Mouse (Mus musculus) heart, postnatal 36 days (tissue): ENCODE data around the gene Gm10134. TPM values are rescaled to one million over a fixed set of nuclear protein-coding genes. Genes with fewer than 3 reads are reported as not detected.

Experiments used
- DNase-seq, 2 experiments: peaks; one replicate each; pipeline ENCODE4 v3.0.0; 2021 to 2022
- intact Hi-C: fragments of 180-260 bp; cut with DNase I; formaldehyde crosslinking; loops from one replicate; pipeline ENCODE4 v1.15.1; 2025
- total RNA-seq, 2 experiments: library from RNA; stranded (reverse); gene quantifications; 2 replicates each; pipeline ENCODE4 v1.2.3; 2021

The Gm10134 gene
- total RNA-seq, 2 experiments from 2014 or later = 0.84 to 1.3 TPM

DNA sequence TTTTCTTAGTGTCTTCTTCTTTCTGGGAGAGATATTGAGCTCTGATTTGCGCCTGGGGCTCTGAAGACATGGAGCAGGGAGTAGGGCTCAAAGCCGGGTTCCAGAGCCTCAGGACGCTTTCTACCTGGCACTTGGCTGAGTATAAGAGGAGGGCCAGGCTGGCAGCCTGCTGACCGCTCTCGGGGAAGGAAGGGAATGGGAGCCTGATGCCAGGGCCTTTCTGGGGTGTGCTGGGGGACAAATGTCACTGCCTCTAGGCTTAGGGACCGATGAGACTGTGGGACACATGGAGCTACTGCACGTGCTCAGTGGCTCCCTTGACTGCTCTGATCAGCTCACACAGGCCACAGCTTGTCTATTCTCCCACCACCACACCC lies 22.4 kb downstream of the Gm10134 start:
- intact Hi-C loops = no loop called here
- no peak for DNase-seq

DNA sequence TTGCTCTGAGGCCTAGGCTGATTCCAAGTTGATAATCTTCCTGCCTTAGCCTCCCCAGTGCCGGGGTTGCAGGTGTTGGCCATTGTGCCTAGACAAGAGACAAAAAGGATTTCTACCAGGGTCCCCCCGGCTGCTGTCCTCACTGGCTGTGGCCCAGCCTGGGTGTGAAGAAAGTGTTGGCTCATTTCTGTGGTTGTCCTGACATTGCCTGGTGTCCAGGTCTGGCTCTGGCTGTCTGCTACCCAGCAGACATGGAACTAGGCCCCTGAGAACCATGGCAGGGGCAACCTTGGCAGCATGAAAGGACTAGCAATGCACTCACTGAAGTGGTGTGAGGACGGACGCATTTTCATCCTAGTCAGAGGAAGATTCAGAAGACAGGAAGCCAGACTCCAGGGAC lies 24.0 kb downstream of the Gm10134 start:
- DNase-seq = no peak
- intact Hi-C loops = no loop called here

DNA sequence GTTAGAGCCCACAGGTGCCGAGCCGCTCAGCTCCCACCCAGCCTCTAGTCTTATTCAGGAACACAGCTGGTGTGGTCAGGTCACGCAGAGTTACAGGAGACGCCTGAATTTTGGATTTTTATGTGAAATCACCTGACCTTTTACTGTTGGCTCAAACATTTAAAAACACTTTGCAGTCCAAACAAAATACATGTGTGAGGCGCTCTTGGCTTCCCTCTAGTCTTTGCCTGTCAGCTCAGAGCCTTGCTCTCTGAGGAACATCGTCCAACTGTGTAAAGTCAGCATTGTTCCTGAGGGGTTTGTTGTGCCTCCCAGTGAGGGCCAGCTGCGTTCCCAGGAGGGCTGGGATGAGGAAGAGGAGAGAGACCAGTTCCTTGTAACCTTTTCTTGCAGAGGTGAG lies 24.4 kb downstream of the Gm10134 start:
- peak in 1 of 2 experiments; percentile 28 for DNase-seq
- intact Hi-C loops = no loop called here

DNA sequence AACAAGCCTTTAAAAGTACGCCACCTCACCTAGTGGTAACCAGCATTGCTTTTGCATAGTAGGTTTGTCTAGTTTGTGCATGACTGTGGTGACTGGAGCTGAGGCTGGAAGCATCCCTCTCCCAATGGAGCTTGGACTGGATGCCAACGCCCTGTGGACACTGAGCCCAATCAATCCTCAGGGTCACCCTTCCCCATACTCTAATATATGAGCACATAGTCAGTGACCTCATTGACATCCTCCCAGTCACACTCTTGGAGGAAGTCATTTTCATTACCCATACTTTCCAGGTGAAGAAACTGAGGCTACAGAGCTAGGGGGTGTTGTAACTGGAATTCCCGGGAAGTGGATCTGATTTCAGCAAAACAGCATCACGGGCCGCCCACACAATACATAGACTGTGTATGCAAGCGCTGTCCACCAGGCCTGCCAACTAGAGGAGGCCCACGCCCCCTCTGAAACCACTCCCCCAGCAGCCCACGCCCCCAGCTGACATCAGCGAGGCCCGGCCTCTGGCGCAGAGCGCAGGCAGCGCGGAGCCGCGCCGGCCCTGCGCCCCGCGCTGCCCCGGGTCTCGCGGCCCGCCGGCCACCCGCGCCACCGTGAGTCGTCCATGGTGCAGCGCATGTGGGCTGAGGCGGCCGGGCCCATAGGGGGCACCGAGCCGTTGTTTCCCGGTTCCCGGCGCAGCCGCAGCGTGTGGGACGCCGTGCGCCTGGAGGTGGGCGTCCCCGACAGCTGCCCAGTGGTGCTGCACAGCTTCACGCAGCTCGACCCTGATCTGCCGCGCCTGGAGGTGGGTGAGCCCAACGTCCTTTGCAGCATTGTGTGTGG lies 27.3 kb downstream of the Gm10134 start:
- intact Hi-C loops = no loop called here
- DNase-seq = peak; percentile 89 to 91

DNA sequence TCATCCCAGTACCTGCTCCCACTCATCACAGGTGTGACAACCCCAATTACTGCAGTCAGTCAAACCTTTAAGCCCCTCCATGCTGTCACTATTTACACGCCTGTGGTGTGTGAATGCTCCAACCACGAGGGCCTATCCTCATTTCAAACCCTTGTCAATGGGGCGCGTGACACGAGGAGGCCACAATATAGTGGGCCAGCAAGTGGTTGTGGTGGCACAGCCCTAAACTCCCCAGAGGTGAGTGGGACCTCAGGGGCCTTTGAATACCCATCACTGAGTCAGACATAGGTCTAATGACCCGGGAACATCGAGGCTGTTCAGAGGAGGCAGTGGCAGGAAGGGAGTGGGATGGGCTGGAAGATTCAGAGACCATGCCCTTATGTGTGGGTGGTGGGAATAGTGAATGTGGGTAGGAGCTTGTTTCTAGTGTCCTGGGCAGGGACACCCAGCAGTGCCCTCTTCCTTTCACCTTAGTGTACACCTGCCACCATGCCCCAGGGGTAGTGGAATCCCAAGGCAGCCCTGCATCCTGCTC lies 28.1 kb downstream of the Gm10134 start:
- intact Hi-C loops = no loop called here
- DNase-seq = no peak

DNA sequence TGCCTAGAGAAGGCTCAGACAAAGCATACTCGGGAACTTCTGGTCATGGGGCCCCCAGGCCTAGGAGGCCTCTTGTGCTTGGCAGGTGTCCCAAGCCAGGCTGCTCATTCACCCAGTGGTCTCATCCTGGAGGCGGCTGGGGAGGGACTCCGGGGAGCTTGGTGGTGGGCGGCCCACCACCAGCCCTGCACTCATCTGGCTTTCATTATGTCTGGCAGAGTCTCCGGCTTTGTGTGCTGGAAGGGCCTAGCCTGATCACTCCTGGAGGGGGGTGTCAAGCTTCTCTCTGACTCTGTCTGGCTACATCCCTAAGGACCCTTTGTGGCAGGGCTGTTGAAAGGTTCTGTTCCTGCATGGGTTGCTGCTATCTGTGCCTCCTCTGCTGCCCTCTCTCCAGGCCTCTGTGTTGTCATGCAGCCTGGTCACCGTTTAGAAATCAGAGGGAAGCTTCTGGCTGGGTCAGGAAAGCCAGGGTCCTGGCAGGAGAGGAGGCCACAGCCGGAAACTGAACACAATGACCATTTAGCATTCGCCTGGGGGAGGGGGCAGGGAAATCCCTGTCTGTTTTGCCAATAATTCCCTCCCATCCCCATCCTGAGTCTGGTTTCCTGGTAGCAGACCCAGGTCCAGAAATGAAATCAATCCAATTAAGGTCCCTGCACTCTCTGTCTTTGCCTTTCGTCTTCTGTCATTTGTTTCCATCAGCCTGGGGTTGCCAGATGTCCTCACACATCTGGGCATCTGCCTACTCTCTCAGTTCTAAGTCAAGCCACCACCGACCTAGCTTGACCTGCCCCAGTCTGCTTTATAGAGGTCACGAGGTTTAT lies 28.8 kb downstream of the Gm10134 start:
- peak; percentile 44 to 53 for DNase-seq
- intact Hi-C loops = no loop called here

DNA sequence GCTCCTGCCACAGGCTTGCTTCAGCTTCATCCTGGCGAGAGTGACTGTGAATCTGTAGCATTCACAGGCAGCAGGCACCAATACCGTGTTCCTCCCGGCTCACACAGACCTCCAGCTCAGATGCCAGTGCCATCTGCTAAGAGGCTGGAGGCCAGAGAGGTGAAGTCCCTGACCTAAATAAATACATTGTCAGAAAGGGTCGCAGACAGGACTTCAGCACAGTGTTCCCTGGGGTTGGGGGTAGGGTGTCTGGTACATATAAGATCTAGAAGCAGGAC lies 29.3 kb downstream of the Gm10134 start:
- peak in 1 of 2 experiments; percentile 18 for DNase-seq
- intact Hi-C loops = no loop called here

DNA sequence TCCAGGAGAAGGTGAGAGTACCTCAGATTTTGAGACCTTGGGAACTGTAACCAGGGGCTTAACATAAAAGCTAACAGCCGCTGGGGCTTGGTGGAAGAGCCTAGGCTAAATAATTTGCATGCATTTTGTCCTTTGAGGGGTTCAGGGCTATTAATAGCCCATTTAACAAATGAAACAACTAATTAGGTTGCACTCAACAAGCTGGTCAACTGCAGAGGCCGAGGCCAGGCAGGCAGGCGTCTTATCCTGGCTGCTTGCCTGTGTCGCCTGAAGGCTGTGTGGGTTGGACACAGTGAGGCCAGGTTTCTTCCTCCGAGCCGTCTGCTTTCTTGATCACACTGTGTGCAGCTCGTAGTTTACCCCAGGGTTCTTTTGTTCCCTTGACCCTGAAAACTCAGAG lies 29.8 kb downstream of the Gm10134 start:
- intact Hi-C loops = no loop called here
- DNase-seq = peak in 1 of 2 experiments; percentile 36

DNA sequence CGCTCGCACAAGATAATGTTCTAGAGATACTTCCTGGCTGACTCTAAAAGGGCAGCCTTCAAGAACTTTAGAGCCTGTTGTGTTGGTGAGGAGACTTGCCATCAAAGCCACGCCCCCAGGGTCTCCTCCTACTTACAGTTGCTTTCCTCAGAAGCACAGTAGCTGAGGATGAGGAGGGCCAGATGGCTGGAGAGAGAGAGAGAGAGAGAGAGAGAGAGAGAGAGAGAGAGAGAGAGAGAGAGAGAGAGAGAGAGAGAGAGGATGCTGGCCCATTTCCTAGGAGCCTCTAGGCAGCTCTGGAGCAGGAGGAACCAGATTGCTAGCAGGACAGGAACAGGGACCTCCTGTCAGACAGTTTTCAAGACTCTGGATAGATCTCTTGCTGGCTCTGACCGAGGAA lies 30.3 kb downstream of the Gm10134 start:
- DNase-seq = peak in 1 of 2 experiments; percentile 32
- intact Hi-C loops = no loop called here

DNA sequence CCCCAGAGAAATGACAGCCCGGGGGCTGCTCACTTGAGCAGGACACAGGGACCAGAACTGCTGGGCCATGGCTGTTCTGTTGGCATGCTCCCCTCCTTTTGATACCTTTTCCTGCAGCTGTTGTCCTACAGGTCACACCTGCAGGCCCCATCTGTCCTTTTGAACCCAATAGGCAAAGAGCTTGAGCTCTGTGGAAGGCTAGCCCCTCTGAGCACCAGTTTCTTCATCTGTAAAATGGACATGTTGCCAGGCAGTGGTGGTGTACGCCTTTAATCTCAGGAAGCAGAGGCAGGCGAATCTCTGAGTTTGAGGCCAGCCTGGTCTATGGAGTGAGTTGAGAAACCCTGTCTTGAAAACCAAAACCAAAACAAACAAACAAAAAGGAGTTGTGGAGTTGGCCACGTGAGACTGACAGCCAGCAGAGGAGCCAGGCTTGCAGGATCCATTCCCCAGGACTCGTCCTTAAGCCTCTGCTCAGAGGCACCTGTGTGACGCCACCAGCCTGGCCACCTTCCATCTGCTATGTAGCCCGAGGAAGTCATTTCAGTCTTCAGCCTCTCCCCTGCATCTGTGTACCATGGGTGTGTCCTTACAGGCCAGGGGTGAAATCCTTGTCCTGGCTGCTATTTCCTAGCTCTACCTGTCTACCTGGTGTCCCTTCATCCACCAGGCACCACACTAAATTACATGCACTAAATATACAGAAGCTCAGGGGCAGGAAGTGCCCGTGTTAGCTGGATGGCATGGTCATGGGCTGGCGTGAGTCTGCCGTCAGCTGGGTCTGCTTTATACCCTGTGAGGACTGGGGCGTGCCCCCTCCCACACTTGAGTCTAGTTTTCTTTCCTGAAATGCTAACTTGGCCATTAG lies 31.1 kb downstream of the Gm10134 start:
- no peak for DNase-seq
- intact Hi-C loops = no loop called here

DNA sequence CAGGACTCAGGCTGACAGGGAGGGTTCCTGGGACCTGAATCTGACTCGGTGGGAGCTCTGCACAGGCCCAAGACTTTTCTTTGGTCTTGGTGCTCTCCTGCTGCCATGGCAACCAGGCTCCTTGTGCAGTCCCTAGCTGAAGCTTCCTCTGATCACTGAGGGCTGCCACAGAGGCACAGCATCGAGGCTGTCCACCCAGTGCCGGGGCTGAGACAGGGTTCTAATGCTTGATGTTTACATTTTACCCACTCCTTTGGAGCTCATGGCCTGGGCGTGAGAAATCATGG lies 31.7 kb downstream of the Gm10134 start:
- intact Hi-C loops = no loop called here
- DNase-seq = no peak

DNA sequence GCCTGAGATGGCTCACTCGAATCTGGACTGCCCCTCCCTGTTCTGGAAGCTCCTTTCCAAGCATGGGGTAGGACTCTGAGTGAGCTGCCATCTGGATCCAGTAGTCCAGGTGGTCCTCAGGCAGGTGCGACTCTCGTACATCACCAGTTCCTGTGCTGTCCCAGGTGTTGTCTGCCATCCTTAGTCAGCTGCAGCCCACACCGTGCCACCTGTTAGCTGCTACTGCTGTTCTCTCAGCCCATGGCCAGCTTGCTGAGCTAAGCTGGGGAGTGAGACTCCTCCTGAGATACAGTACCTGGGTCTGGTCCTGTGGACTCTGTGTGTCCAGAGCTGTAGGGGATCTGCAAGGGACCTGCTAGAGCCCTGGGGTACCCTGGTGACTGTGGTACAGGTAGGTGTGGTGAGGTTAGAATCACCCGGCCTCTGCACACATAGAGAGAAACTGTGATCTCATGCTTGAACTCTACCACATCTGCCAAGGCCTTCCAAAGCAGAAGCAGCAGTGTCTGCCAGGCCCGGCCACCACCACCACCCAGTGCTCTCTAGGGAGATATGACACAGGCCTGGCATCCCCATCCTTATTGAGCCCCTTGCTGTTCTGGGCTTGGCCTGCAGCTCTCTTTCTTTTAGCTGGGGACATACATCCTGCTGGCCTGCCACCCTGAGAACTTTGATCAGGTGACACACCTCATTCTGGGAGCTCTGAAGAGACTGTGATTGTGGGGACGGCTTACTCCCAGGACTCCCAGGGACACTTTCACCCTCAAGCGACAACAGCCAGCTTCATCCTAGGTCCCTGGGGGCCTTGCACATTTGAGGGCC lies 32.3 kb downstream of the Gm10134 start:
- DNase-seq = peak in 1 of 2 experiments; percentile 17
- intact Hi-C loops = no loop called here

DNA sequence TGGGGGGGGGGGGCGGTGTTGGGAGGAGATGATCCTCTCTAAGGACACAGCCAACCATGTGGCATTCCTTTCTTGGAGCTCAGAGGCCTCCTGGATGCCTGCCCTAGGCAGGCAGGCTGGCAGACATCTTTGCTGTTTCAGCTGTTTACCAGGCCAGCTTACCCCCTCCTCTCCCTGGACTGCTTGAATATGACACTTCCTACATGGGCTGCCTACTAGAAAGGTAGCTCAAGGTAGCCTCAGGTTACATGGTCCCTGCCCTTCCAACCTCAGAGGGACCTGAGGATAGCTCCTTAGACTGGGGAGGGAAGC lies 32.9 kb downstream of the Gm10134 start:
- intact Hi-C loops = no loop called here
- no peak for DNase-seq

DNA sequence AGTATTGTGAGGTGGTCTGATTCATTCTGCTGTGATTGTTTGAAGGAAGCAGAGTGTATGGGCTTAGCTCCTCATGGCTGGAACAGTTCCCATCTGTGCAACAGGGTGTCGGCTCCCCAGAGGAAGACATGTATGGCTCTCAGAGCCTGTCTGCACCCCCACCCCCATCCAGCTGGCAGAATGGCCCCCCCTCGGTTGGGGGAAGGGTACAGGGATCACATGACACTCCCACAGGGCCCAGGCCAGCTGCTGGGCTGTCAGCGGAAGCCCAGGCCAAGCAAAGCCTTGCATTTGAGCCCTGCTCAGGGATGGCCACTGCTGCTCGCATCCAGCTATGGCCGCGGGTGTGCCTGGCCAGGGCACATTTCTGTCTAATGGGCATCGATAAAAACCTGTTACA lies 33.3 kb downstream of the Gm10134 start:
- intact Hi-C loops = no loop called here
- DNase-seq = peak; percentile 64 to 66

DNA sequence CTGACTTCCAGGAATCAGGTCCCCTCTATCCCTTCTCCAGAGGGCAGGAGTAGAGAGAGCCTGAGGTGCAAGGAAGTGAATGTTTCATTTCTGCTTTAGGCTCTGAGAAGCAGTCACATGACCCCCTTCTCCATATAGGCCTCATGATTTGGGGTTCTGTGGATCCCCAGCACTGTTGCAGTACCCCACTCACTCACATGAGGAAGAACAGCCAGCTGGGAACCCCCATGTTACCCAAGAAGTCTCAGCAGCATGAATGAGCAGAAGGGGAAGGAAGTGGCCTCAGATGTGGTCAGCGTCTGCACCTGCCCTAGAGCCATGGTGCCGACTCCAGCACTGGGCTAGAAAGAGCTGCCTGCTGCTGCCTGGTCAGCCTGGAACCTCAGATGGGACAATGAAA lies 34.1 kb downstream of the Gm10134 start:
- peak in 1 of 2 experiments; percentile 36 for DNase-seq
- intact Hi-C loops = no loop called here

DNA sequence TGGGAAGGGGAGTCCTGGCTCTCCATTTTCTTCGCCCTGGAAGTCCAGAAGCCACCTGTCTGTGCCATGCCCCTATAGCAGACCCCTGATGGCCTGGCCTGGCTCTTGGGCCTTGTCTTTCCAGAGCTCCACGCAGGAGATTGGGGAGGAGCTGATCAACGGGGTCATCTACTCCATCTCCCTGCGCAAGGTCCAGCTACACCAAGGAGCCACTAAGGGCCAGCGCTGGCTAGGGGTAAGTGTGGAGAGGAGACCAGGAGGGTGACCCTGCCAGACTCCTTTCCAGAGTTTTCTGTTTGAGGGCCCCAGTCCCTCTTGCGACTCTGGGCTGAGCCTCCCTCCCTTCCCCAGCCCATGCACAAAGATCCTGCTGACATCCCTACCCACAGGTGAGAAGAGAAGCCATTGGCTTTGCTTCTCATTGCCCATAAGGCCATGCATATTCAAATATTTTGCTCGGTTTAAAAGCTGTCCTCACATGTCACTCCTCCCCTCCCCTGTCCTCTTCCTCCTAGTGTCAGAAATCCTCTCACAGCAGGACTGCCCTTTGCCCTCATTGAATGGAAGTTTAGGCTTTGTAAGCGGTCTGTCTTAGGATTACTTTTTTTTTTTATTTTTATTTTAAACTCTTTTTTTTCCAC lies 34.8 kb downstream of the Gm10134 start:
- intact Hi-C loops = no loop called here
- DNase-seq = no peak

DNA sequence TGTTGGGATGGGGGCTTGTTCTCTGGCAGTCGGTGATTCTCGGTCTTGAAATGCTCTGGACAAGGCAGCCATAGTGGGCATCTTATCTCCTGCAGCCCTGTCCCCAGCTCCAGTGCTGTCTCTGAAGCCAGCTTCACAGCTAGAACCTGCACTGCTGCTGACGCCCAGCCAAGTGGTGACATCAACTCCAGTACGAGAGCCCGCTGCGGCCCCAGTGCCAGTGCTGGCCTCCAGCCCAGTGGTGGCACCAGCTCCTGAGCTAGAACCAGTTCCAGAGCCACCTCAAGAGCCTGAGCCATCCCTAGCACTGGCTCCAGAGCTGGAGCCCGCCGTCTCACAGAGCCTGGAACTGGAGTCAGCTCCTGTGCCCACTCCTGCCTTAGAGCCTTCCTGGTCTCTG lies 38.0 kb downstream of the Gm10134 start:
- intact Hi-C loops = no loop called here
- no peak for DNase-seq

DNA sequence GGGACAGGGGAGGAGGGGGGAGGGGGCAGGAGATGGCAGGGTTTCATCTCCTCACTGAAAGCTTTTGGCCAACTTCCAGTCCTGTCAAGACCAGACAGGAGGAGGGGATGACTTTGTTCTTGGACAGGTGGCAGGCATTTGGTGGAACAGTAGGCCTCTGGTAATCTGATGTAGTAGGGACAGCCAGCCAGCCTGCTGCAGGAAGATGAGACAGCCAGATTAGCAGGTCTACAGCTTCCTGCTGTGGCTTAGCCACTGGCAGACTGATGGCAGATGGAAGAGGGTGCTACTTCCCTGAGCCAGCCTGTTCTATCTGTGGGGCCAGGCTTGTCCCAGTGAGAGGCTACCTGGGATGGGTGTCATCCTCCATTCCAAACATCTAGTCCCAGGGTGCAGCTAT lies 40.1 kb downstream of the Gm10134 start:
- DNase-seq = no peak
- intact Hi-C loops = no loop called here

DNA sequence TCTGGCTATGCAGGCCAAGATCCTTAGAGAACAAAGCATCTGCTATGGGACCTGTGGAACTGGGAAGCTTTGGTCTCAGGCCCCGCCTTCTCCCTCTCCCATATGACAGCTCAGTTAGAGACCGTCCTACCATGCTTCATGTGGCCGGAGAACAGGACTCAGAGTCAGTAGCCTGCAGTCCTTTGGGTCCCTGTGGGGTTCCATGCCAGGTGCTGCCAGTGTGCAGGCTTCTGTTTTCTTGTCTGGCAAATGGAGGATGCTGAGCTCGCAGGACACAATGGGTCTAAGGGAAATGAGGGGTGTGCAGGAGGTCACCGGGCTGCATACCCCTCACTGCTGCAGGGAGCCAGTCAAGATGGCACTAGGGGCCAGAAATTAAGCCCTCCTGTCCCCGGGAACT lies 40.7 kb downstream of the Gm10134 start:
- intact Hi-C loops = no loop called here
- no peak for DNase-seq
